In the genomic region with DNA sequence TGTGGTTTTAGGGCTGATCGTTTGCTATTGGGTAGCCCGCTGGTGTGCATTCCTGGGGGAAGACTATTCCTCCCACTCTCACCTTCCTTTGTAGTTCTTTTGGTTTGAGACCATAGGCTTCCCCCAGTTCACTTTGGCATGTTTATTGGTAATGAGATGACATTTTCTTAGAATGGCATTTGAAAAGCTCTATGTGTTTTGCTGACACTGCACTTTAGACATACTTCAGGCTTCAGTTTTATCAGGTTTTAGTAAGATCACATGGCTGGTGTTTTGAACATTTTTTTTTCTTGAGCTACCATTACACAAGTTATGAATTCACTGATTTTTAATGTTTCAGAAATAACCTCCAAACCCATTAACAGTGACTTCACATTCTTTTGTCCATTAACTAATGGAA, we compare ENCODE assay signal across 24 mouse cellular contexts. TPM values are rescaled to one million over a fixed set of nuclear protein-coding genes. Genes with fewer than 3 reads are reported as not detected.
"Had no signal": no experiment of that assay in that cellular context is flagged by ENCODE, and none has a peak within 500 bp of the region (broad histone marks: within the 10 kb centered on the region; RNA-seq: fewer than 3 reads in every experiment).

No protein-coding gene starts in this region.

- H3K4me1 ChIP-seq: neural tube, embryonic 12.5 days; neural tube, embryonic 13.5 days; neural tube, embryonic 15.5 days; stomach, embryonic 15.5 days had no signal

- H3K36me3 ChIP-seq: neural tube, embryonic 12.5 days; neural tube, embryonic 13.5 days; neural tube, embryonic 15.5 days; stomach, embryonic 15.5 days had no signal

- DNase-seq: retina, postnatal 1 day; right cerebral cortex, adult 18-20 months; right cerebral cortex, postnatal 14 days; right cerebral cortex, postnatal 25 days; right cerebral cortex, postnatal 4 days; spleen, adult 18-20 months; thymus, adult 18-20 months; thymus, adult 2 months; thymus, postnatal 14 days; thymus, postnatal 25 days; thymus, postnatal 4 days had no signal

- H3K27me3 ChIP-seq: neural tube, embryonic 12.5 days; neural tube, embryonic 13.5 days; neural tube, embryonic 15.5 days; stomach, embryonic 15.5 days had no signal

- H3K9me3 ChIP-seq: neural tube, embryonic 12.5 days; neural tube, embryonic 13.5 days; neural tube, embryonic 15.5 days; stomach, embryonic 15.5 days had no signal

- H3K4me3 ChIP-seq: neural tube, embryonic 12.5 days; neural tube, embryonic 13.5 days; neural tube, embryonic 15.5 days; stomach, embryonic 15.5 days had no signal

- H3K4me2 ChIP-seq: neural tube, embryonic 12.5 days; neural tube, embryonic 13.5 days; neural tube, embryonic 15.5 days; stomach, embryonic 15.5 days had no signal

- H3K27ac ChIP-seq: neural tube, embryonic 12.5 days; neural tube, embryonic 13.5 days; neural tube, embryonic 15.5 days; stomach, embryonic 15.5 days; stomach, postnatal 0 days had no signal

- H3K9ac ChIP-seq: neural tube, embryonic 12.5 days; neural tube, embryonic 13.5 days; neural tube, embryonic 15.5 days; stomach, embryonic 15.5 days had no signal

RNA-seq across cellular contexts. Expression of a gene that starts 21.0 kb away (rescaled TPM):
- total RNA-seq: neutrophil, adult 5-6 weeks had no signal
- polyA plus RNA-seq: neural tube, embryonic 11.5 days; neural tube, embryonic 12.5 days; neural tube, embryonic 13.5 days; neural tube, embryonic 14.5 days; neural tube, embryonic 15.5 days; small intestine, adult 2 months; spleen, adult 2 months; stomach, embryonic 14.5 days; stomach, embryonic 15.5 days; testis, adult 2 months; urinary bladder, adult 2 months had no signal

RNA-seq across cellular contexts. Expression of a gene that starts 50.3 kb away (rescaled TPM):
- total RNA-seq: neutrophil, adult 5-6 weeks had no signal
- polyA plus RNA-seq: neural tube, embryonic 11.5 days; neural tube, embryonic 12.5 days; neural tube, embryonic 13.5 days; neural tube, embryonic 14.5 days; neural tube, embryonic 15.5 days; small intestine, adult 2 months; spleen, adult 2 months; testis, adult 2 months; urinary bladder, adult 2 months had no signal
